Comparison of ENCODE assay signal across 15 mouse cellular contexts in genomic region chr1:59380926-59381325, GRCm38 (mm10).
A peak's percentile ranks its signal among the peaks of the same experiment; 100 is the strongest.
DNase-seq lines count a peak whose midpoint lies in the region; ATAC-seq lines count a peak whose summit lies in the region.
"Had no signal": no experiment of that assay in that cellular context is flagged by ENCODE, and none has a peak within 500 bp of the region (broad histone marks: within the 10 kb centered on the region; RNA-seq: fewer than 3 reads in every experiment).

No protein-coding gene starts in this region.

- 29% methylated on average over 10 of the region's 10 CpGs for WGBS in kidney, embryonic 15.5 days
- WGBS in hindbrain, embryonic 14.5 days, result 75% methylated on average over 10 of the region's 10 CpGs

- no peaks in the 10 kb centered on the region for H3K9me3 ChIP-seq in kidney, embryonic 15.5 days (replicated peaks)
- H3K9me3 ChIP-seq in hindbrain, embryonic 14.5 days (ENCODE audit: control insufficient read depth, low read length), result no peaks in the 10 kb centered on the region
- H3K9me3 ChIP-seq: forebrain, embryonic 10.5 days; G1E; heart, embryonic 13.5 days; limb, embryonic 12.5 days had no signal

- ATAC-seq in kidney, embryonic 15.5 days (replicated peaks; ENCODE audit: low FRiP score), result no peak
- ATAC-seq in hindbrain, embryonic 14.5 days (ENCODE audit: low FRiP score), result no peak

- no peak overlapping the region for H3K4me3 ChIP-seq in kidney, embryonic 15.5 days (replicated peaks)
- H3K4me3 ChIP-seq in hindbrain, embryonic 14.5 days (replicated peaks; ENCODE audit: low read length), result no peak overlapping the region
- H3K4me3 ChIP-seq: forebrain, embryonic 10.5 days; heart, embryonic 13.5 days; limb, embryonic 12.5 days had no signal

- DNase-seq in cerebellum, postnatal 14 days, result peak; percentile 55 to 59
- no peak for DNase-seq in cerebellum, adult 8-10 months
- peak; percentile 26 for DNase-seq in ovary, adult 18-20 months (ENCODE audit: low spot score)
- DNase-seq in ovary, postnatal 10 days (ENCODE audit: low spot score), result no peak
- peak; percentile 27 for DNase-seq in layer of hippocampus, adult 9-11 months
- peak; percentile 41 for DNase-seq in ovary, postnatal 36 days (ENCODE audit: low spot score)
- DNase-seq in hindbrain, embryonic 14.5 days (ENCODE audit: low spot score), result no peak
- DNase-seq: kidney, postnatal 36 days; retina, postnatal 1 day had no signal

- no peak overlapping the region for H3K27ac ChIP-seq in kidney, embryonic 15.5 days
- no peak overlapping the region for H3K27ac ChIP-seq in hindbrain, embryonic 14.5 days
- H3K27ac ChIP-seq: forebrain, embryonic 10.5 days; heart, embryonic 13.5 days; limb, embryonic 12.5 days; macrophage had no signal

- H3K36me3 ChIP-seq in kidney, embryonic 15.5 days, result no peaks in the 10 kb centered on the region
- H3K36me3 ChIP-seq in hindbrain, embryonic 14.5 days (replicated peaks; ENCODE audit: control insufficient read depth, insufficient read depth), result no peaks in the 10 kb centered on the region
- H3K36me3 ChIP-seq: forebrain, embryonic 10.5 days; G1E; heart, embryonic 13.5 days; limb, embryonic 12.5 days had no signal

- peaks cover 14% of the 10 kb centered on the region for H3K4me1 ChIP-seq in kidney, embryonic 15.5 days
- H3K4me1 ChIP-seq in hindbrain, embryonic 14.5 days (replicated peaks; ENCODE audit: control insufficient read depth, insufficient read depth, low read length), result 0 out of 2 replicates have a peak, but pooled peaks cover 4% of the 10 kb centered on the region

- no peak overlapping the region for H3K4me2 ChIP-seq in kidney, embryonic 15.5 days
- no peak overlapping the region for H3K4me2 ChIP-seq in hindbrain, embryonic 14.5 days (replicated peaks)
- H3K4me2 ChIP-seq: heart, embryonic 13.5 days; limb, embryonic 12.5 days had no signal

- H3K27me3 ChIP-seq in kidney, embryonic 15.5 days, result peaks cover 8% of the 10 kb centered on the region; the same call in 1 of the 2 replicates
- no peaks in the 10 kb centered on the region for H3K27me3 ChIP-seq in hindbrain, embryonic 14.5 days (ENCODE audit: control insufficient read depth, insufficient read depth, low read length)
- H3K27me3 ChIP-seq: limb, embryonic 12.5 days had no signal

- H3K9ac ChIP-seq in kidney, embryonic 15.5 days, result no peak overlapping the region
- no peak overlapping the region for H3K9ac ChIP-seq in hindbrain, embryonic 14.5 days
- H3K9ac ChIP-seq: heart, embryonic 13.5 days; limb, embryonic 12.5 days had no signal

Comparison
In these comparisons a context has a peak if more than half of its experiments do, and no peak if none do; other contexts are left out.
1. DNase-seq: peak in cerebellum, postnatal 14 days (2 of 2), ovary, adult 18-20 months (single experiment), layer of hippocampus, adult 9-11 months (single experiment) and ovary, postnatal 36 days (single experiment); none in cerebellum, adult 8-10 months (single experiment), ovary, postnatal 10 days (single experiment) and hindbrain, embryonic 14.5 days (single experiment).